Mouse (Mus musculus) hindbrain, postnatal 0 days (tissue): ENCODE measurements at regions not wholly inside any gene's neighbourhood (a gene's known extent, or its start where the extent isn't known, plus 50 kb on each side); places are given as distances from the start of the nearest gene placed in this dataset.

Experiments
- ATAC-seq: fragments of 200-750 bp; cut with Nextera tagmentation; 2 replicates; pipeline ENCODE4 v1.8.0; 2017; ENCODE audit warnings: mild to moderate bottlenecking, moderate TSS enrichment, moderate library complexity
- DNase-seq: peaks from one replicate; pipeline ENCODE4 v3.0.0-alpha.2; 2015; ENCODE audit warnings: low spot score
- H3K27ac ChIP-seq: fragments of 300-500 bp; sonication (generic); 2 replicates; pipeline ENCODE4 v1.5.1; 2014; ENCODE audit warnings: mild to moderate bottlenecking
- H3K27me3 ChIP-seq: fragments of 300-500 bp; sonication (generic); 2 replicates; pipeline ENCODE4 v1.6.1; 2014; ENCODE audit warnings: low read length, mixed read lengths; ENCODE audit not compliant: insufficient read depth
- H3K36me3 ChIP-seq: fragments of 300-500 bp; sonication (generic); 2 replicates; pipeline ENCODE4 v1.6.1; 2014; ENCODE audit warnings: low read length, mixed read lengths; ENCODE audit not compliant: insufficient read depth
- H3K4me1 ChIP-seq: fragments of 300-500 bp; sonication (generic); 2 replicates; pipeline ENCODE4 v1.6.1; 2014; ENCODE audit warnings: antibody characterized with exemption, low read length, mixed read lengths; ENCODE audit not compliant: insufficient read depth
- H3K4me2 ChIP-seq: fragments of 300-500 bp; sonication (generic); 2 replicates; pipeline ENCODE4 v1.6.1; 2014; ENCODE audit warnings: low read depth, mild to moderate bottlenecking, low read length, moderate library complexity, mixed read lengths
- H3K4me3 ChIP-seq: fragments of 300-500 bp; sonication (generic); 2 replicates; pipeline ENCODE4 v1.5.1; 2014; ENCODE audit warnings: low read length
- H3K9ac ChIP-seq: fragments of 300-500 bp; sonication (generic); replicated peaks from 2 replicates; pipeline ENCODE4 v1.6.1; 2014; ENCODE audit warnings: mild to moderate bottlenecking, low read length, moderate library complexity, mixed read lengths
- H3K9me3 ChIP-seq: fragments of 300-500 bp; sonication (generic); 2 replicates; pipeline ENCODE4 v1.6.1; 2016; ENCODE audit warnings: low read length, mixed read lengths
- CTCF ChIP-seq: IDR thresholded peaks from 2 replicates; pipeline ENCODE4 v1.5.1; 2016; ENCODE audit warnings: antibody characterized with exemption, control low read depth, low read depth
- WGBS: fragments of 180-500 bp; shearing (Covaris S2); extraction: QIAGEN DNeasy Blood & Tissue Kit; methylation state at CpG from one replicate; pipeline ENCODE4 v1.1.7; 2014; 5-methylcytosine and 5-hydroxymethylcytosine counted together

- no peaks in the 10 kb centered on the region for H3K9me3 ChIP-seq
- H3K36me3 ChIP-seq = no peaks in the 10 kb centered on the region
- peak; percentile 99 for TF ChIP-seq CTCF
- no peak overlapping the region for H3K27ac ChIP-seq
- peak; percentile 97 for DNase-seq
- no peak overlapping the region for H3K9ac ChIP-seq
- 20% methylated on average over 6 of the region's 6 CpGs for WGBS
- no peak overlapping the region for H3K4me3 ChIP-seq
- no peaks in the 10 kb centered on the region for H3K4me1 ChIP-seq
- no peak overlapping the region for H3K4me2 ChIP-seq
- ATAC-seq = peak; percentile 91
- H3K27me3 ChIP-seq = 0 out of 2 replicates have a peak, but pooled peaks cover 3% of the 10 kb centered on the region
These were observed 62.2 kb upstream of the Nkx1-1 start for GRCm38 (mm10) chr5:33495900-33496529.

GRCm38 (mm10) chr5:33495276-33495675 lies 61.5 kb upstream of the Nkx1-1 start:
- H3K9ac ChIP-seq = no peak overlapping the region
- H3K36me3 ChIP-seq = no peaks in the 10 kb centered on the region
- ATAC-seq (no peak), DNase-seq (no peak)
- H3K4me3 ChIP-seq = no peak overlapping the region
- no peak overlapping the region for H3K4me2 ChIP-seq
- H3K27ac ChIP-seq = no peak overlapping the region
- H3K9me3 ChIP-seq = no peaks in the 10 kb centered on the region
- WGBS = 29% methylated on average over 6 of the region's 6 CpGs
- no peak for TF ChIP-seq CTCF
- 0 out of 2 replicates have a peak, but pooled peaks cover 3% of the 10 kb centered on the region for H3K27me3 ChIP-seq
- no peaks in the 10 kb centered on the region for H3K4me1 ChIP-seq

- 86% methylated on average over 11 of the region's 11 CpGs for WGBS
- DNase-seq (no peak), ATAC-seq (no peak)
- Histone ChIP-seq H3K27ac (no peak overlapping the region), H3K9ac (no peak overlapping the region), H3K36me3 (no peaks in the 10 kb centered on the region), H3K9me3 (no peaks in the 10 kb centered on the region), H3K4me2 (no peak overlapping the region), H3K4me3 (no peak overlapping the region), H3K4me1 (peaks cover 8% of the 10 kb centered on the region; the same call in 1 of the 2 replicates), H3K27me3 (0 out of 2 replicates have a peak, but pooled peaks cover 3% of the 10 kb centered on the region)
- TF ChIP-seq CTCF = peak; percentile 28; the same call in 1 of the 2 replicates
These were observed 59.0 kb upstream of the Nkx1-1 start for GRCm38 (mm10) chr5:33492604-33493315.

- Histone ChIP-seq H3K9me3 (no peaks in the 10 kb centered on the region), H3K4me2 (no peak overlapping the region), H3K27me3 (0 out of 2 replicates have a peak, but pooled peaks cover 5% of the 10 kb centered on the region), H3K27ac (no peak overlapping the region), H3K9ac (no peak overlapping the region), H3K4me1 (peaks cover 8% of the 10 kb centered on the region; the same call in 1 of the 2 replicates), H3K36me3 (no peaks in the 10 kb centered on the region), H3K4me3 (no peak overlapping the region)
- no peak for TF ChIP-seq CTCF
- DNase-seq = no peak
- ATAC-seq = no peak
- 81% methylated on average over 6 of the region's 6 CpGs for WGBS
These were observed 55.5 kb upstream of the Nkx1-1 start for GRCm38 (mm10) chr5:33489286-33489685.

GRCm38 (mm10) chr5:33488152-33488561 lies 54.4 kb upstream of the Nkx1-1 start:
- no peaks in the 10 kb centered on the region for H3K9me3 ChIP-seq
- DNase-seq (peak; percentile 32), ATAC-seq (0 out of 2 replicates have a peak, but pooled peaks have one; percentile 49)
- H3K4me3 ChIP-seq = no peak overlapping the region
- H3K36me3 ChIP-seq = no peaks in the 10 kb centered on the region
- H3K4me1 ChIP-seq = peaks cover 8% of the 10 kb centered on the region; the same call in 1 of the 2 replicates
- TF ChIP-seq CTCF = no peak
- no peak overlapping the region for H3K9ac ChIP-seq
- no peak overlapping the region for H3K27ac ChIP-seq
- 8% methylated on average over 9 of the region's 9 CpGs for WGBS
- H3K4me2 ChIP-seq = no peak overlapping the region
- H3K27me3 ChIP-seq = 0 out of 2 replicates have a peak, but pooled peaks cover 5% of the 10 kb centered on the region

- Histone ChIP-seq H3K9me3 (no peaks in the 10 kb centered on the region), H3K9ac (no peak overlapping the region), H3K27ac (no peak overlapping the region), H3K4me2 (no peak overlapping the region), H3K4me1 (peaks cover 8% of the 10 kb centered on the region; the same call in 1 of the 2 replicates), H3K27me3 (0 out of 2 replicates have a peak, but pooled peaks cover 5% of the 10 kb centered on the region), H3K36me3 (no peaks in the 10 kb centered on the region), H3K4me3 (no peak overlapping the region)
- WGBS = 58% methylated on average over 15 of the region's 15 CpGs
- no peak for TF ChIP-seq CTCF
- ATAC-seq = no peak
- no peak for DNase-seq
These were observed 52.0 kb upstream of the Nkx1-1 start for GRCm38 (mm10) chr5:33485765-33486164.
